Mouse (Mus musculus): ENCODE data around the gene Vwce.

The Vwce gene

GRCm38 (mm10) chr19:10693926-10694682, 60.1 kb downstream of the Vwce start:
- ChIA-PET POLR2A (interaction anchor here in 1 of 4 experiments (1.4 kb wide), 1 partner anchor 11 kb away, joined by 3 read pairs; no protein-coding TSS in a partner anchor), CTCF (interaction anchor here in 1 of 4 experiments (4.3 kb wide), 1 partner anchor 15 kb away, joined by 20 read pairs; no protein-coding TSS in a partner anchor)

- CTCF ChIA-PET = interaction anchor here in 3 of 4 experiments (0.6 to 4.3 kb wide), 4 partner anchors 13 to 1105 kb away, joined by 3 to 30 read pairs (median 12); no protein-coding TSS in a partner anchor
- POLR2A ChIA-PET = interaction anchor here in 3 of 4 experiments (0.6 to 2.1 kb wide), 8 partner anchors 14 to 261 kb away, joined by 3 to 6 read pairs (median 4); partner anchors contain the start of genes Ddb1 (in 1 of the 3) and Vwce (in 1 of the 3)
Measured at GRCm38 (mm10) chr19:10695801-10696200, 61.8 kb downstream of the Vwce start.

- ChIA-PET POLR2A (interaction anchor here in 2 of 4 experiments (0.8 to 1.0 kb wide), 3 partner anchors 11 to 31 kb away, joined by 3 read pairs; no protein-coding TSS in a partner anchor), CTCF (interaction anchor here in 1 of 4 experiments (3.8 kb wide), 1 partner anchor 11 kb away, joined by 30 read pairs; no protein-coding TSS in a partner anchor)
Measured at GRCm38 (mm10) chr19:10698131-10698991, 64.3 kb downstream of the Vwce start.

GRCm38 (mm10) chr19:10699851-10700250, 65.8 kb downstream of the Vwce start:
- ChIA-PET CTCF (interaction anchor here in 2 of 4 experiments (0.5 to 0.9 kb wide), 4 partner anchors 10 to 192 kb away, joined by 3 read pairs; no protein-coding TSS in a partner anchor), POLR2A (interaction anchor here in 2 of 4 experiments (0.6 to 1.8 kb wide), 3 partner anchors 8 to 217 kb away, joined by 3 to 7 read pairs (median 4); partner anchors contain the start of gene Ppp1r32 (in 1 of the 2))

- CTCF ChIA-PET = interaction anchor here in 3 of 4 experiments (0.9 to 1.3 kb wide), 3 partner anchors 8 to 9 kb away, joined by 3 to 4 read pairs (median 4); no protein-coding TSS in a partner anchor
- POLR2A ChIA-PET = interaction anchor here in 2 of 4 experiments (0.6 to 1.8 kb wide), 4 partner anchors 9 to 52 kb away, joined by 3 to 7 read pairs (median 4); no protein-coding TSS in a partner anchor
Measured at GRCm38 (mm10) chr19:10701013-10701726, 67.2 kb downstream of the Vwce start.

- ChIA-PET POLR2A (interaction anchor here in 2 of 4 experiments (0.6 to 1.3 kb wide), 3 partner anchors 10 to 271 kb away, joined by 3 read pairs; no protein-coding TSS in a partner anchor), CTCF (interaction anchor here in 3 of 4 experiments (0.5 to 1.9 kb wide), 4 partner anchors 22 to 368 kb away, joined by 3 to 5 read pairs (median 4); no protein-coding TSS in a partner anchor)
Measured at GRCm38 (mm10) chr19:10702125-10702524, 68.1 kb downstream of the Vwce start.

GRCm38 (mm10) chr19:10703470-10703869, 69.5 kb downstream of the Vwce start:
- POLR2A ChIA-PET = interaction anchor here in 2 of 4 experiments (0.8 to 1.4 kb wide), 2 partner anchors 13 to 132 kb away, joined by 3 read pairs; no protein-coding TSS in a partner anchor
- CTCF ChIA-PET = interaction anchor here in 1 of 4 experiments (1.2 to 1.9 kb wide), 2 partner anchors 25 to 276 kb away, joined by 3 to 5 read pairs; no protein-coding TSS in a partner anchor

- CTCF ChIA-PET = interaction anchor here in 3 of 4 experiments (0.6 to 3.5 kb wide), 8 partner anchors 9 to 276 kb away, joined by 3 to 60 read pairs (median 6); partner anchors contain the start of gene Pga5 (in 1 of the 3)
- POLR2A ChIA-PET = interaction anchor here in 3 of 4 experiments (0.6 to 1.5 kb wide), 8 partner anchors 19 to 240 kb away, joined by 3 to 4 read pairs (median 3); partner anchors contain the start of genes Cpsf7 (in 1 of the 3), Ddb1 (in 1 of the 3), Prpf19 (in 1 of the 3) and Sdhaf2 (in 1 of the 3)
Measured at GRCm38 (mm10) chr19:10707087-10707875, 73.3 kb downstream of the Vwce start.

- ChIA-PET POLR2A (interaction anchor here in 3 of 4 experiments (0.6 to 1.6 kb wide), 6 partner anchors 19 to 240 kb away, joined by 3 to 7 read pairs (median 3); partner anchors contain the start of genes Cpsf7 (in 1 of the 3), Ddb1 (in 1 of the 3), Sdhaf2 (in 1 of the 3) and Vps37c (in 1 of the 3)), CTCF (interaction anchor here in 2 of 4 experiments (2.2 to 3.5 kb wide), 6 partner anchors 8 to 40 kb away, joined by 8 to 60 read pairs (median 18); partner anchors contain the start of gene Pga5 (in 2 of the 2))
Measured at GRCm38 (mm10) chr19:10707881-10708280, 73.9 kb downstream of the Vwce start.

- CTCF ChIA-PET = interaction anchor here (0.6 to 3.5 kb wide), 86 partner anchors 8 to 368 kb away, joined by 3 to 60 read pairs (median 5); partner anchors contain the start of genes Pga5 (in 2 of the 4), Slc15a3 (in 2 of the 4), Vps37c (in 2 of the 4) and Ccdc86 (in 1 of the 4)
- POLR2A ChIA-PET = interaction anchor here in 3 of 4 experiments (0.7 to 1.8 kb wide), 17 partner anchors 11 to 271 kb away, joined by 3 to 8 read pairs (median 3); partner anchors contain the start of genes Sdhaf2 (in 2 of the 3), Cpsf7 (in 1 of the 3), Ddb1 (in 1 of the 3) and Tkfc (in 1 of the 3)
Measured at GRCm38 (mm10) chr19:10708900-10709299, 74.9 kb downstream of the Vwce start.

- CTCF ChIA-PET = interaction anchor here (0.5 to 3.5 kb wide), 113 partner anchors 9 to 1250 kb away, joined by 3 to 60 read pairs (median 4); partner anchors contain the start of genes Pga5 (in 2 of the 4), Slc15a3 (in 2 of the 4), Vps37c (in 2 of the 4) and Ccdc86 (in 1 of the 4)
- POLR2A ChIA-PET = interaction anchor here in 3 of 4 experiments (0.6 to 1.8 kb wide), 28 partner anchors 9 to 270 kb away, joined by 3 to 8 read pairs (median 3); partner anchors contain the start of genes Sdhaf2 (in 2 of the 3), Ccdc86 (in 1 of the 3), Cpsf7 (in 1 of the 3) and Ddb1 (in 1 of the 3)
Measured at GRCm38 (mm10) chr19:10709360-10710087, 75.5 kb downstream of the Vwce start.

GRCm38 (mm10) chr19:10710088-10710511, 76.1 kb downstream of the Vwce start:
- ChIA-PET POLR2A (interaction anchor here in 3 of 4 experiments (0.6 to 1.8 kb wide), 17 partner anchors 10 to 270 kb away, joined by 3 to 8 read pairs (median 4); partner anchors contain the start of genes Ccdc86 (in 1 of the 3), Cpsf7 (in 1 of the 3), Ddb1 (in 1 of the 3) and Sdhaf2 (in 1 of the 3)), CTCF (interaction anchor here (0.5 to 3.5 kb wide), 84 partner anchors 9 to 452 kb away, joined by 3 to 60 read pairs (median 5); partner anchors contain the start of genes Pga5 (in 2 of the 4), Ccdc86 (in 1 of the 4), Cd6 (in 1 of the 4) and Prpf19 (in 1 of the 4))

GRCm38 (mm10) chr19:10710751-10711150, 76.7 kb downstream of the Vwce start:
- CTCF ChIA-PET = interaction anchor here (0.6 to 3.5 kb wide), 21 partner anchors 8 to 452 kb away, joined by 3 to 60 read pairs (median 6); partner anchors contain the start of gene Pga5 (in 1 of the 4)
- POLR2A ChIA-PET = interaction anchor here in 2 of 4 experiments (1.4 to 1.7 kb wide), 4 partner anchors 11 to 231 kb away, joined by 3 to 7 read pairs (median 4); no protein-coding TSS in a partner anchor

GRCm38 (mm10) chr19:10712194-10712593, 78.2 kb downstream of the Vwce start:
- ChIA-PET CTCF (interaction anchor here in 2 of 4 experiments (0.5 to 1.4 kb wide), 3 partner anchors 117 to 267 kb away, joined by 3 to 5 read pairs (median 4); partner anchors contain the start of gene Ccdc86 (in 1 of the 2)), POLR2A (interaction anchor here in 1 of 4 experiments (0.7 kb wide), 1 partner anchor 161 kb away, joined by 3 read pairs; no protein-coding TSS in a partner anchor)
